In genomic region chr17:78298140-78298539, GRCm38 (mm10) we compare ENCODE assay signal across 8 mouse cellular contexts.
DNase-seq lines count a peak whose midpoint lies in the region; ATAC-seq and TF ChIP-seq lines count a peak whose summit lies in the region.

No protein-coding gene starts in this region.

- no peak for DNase-seq in forebrain, embryonic 11.5 days (ENCODE audit: low spot score)
- DNase-seq in forebrain, embryonic 10.5 days (ENCODE audit: extremely low spot score, low spot score), result no peak
- DNase-seq in retina, postnatal 1 day, result peak; percentile 17
- no peak for DNase-seq in retina, embryonic 14.5 days (ENCODE audit: low spot score)
- DNase-seq in kidney, postnatal 36 days, result peak; percentile 46 to 50
- DNase-seq in stomach, postnatal 0 days (ENCODE audit: low spot score), result no peak
- no peak for DNase-seq in yolk sac, embryonic 10.5 days (ENCODE audit: low spot score)
- DNase-seq in urinary bladder, postnatal 14 days (ENCODE audit: low spot score), result no peak

- H3K9ac ChIP-seq in forebrain, embryonic 11.5 days (ENCODE audit: low read length), result no peak overlapping the region
- H3K9ac ChIP-seq in stomach, postnatal 0 days (ENCODE audit: low read length), result no peak overlapping the region

- H3K4me2 ChIP-seq in forebrain, embryonic 11.5 days (ENCODE audit: low read depth, low read length, severe bottlenecking), result no peak overlapping the region
- H3K4me2 ChIP-seq in stomach, postnatal 0 days (replicated peaks; ENCODE audit: low read depth), result no peak overlapping the region

- H3K4me1 ChIP-seq in forebrain, embryonic 11.5 days (replicated peaks; ENCODE audit: control insufficient read depth, insufficient read depth, low read length), result no peaks in the 10 kb centered on the region
- peaks cover 7% of the 10 kb centered on the region; the same call in 1 of the 2 replicates for H3K4me1 ChIP-seq in forebrain, embryonic 10.5 days
- H3K4me1 ChIP-seq in stomach, postnatal 0 days (replicated peaks; ENCODE audit: control insufficient read depth, insufficient read depth), result no peaks in the 10 kb centered on the region

- ATAC-seq in forebrain, embryonic 11.5 days (replicated peaks; ENCODE audit: low FRiP score), result peak; percentile 56
- ATAC-seq in stomach, postnatal 0 days (ENCODE audit: low FRiP score, low TSS enrichment), result peak; percentile 67

- no peak overlapping the region for H3K4me3 ChIP-seq in forebrain, embryonic 11.5 days (ENCODE audit: low read depth, low read length)
- no peak overlapping the region for H3K4me3 ChIP-seq in forebrain, embryonic 10.5 days
- no peak overlapping the region for H3K4me3 ChIP-seq in stomach, postnatal 0 days (ENCODE audit: low read depth, low read length)

- no peaks in the 10 kb centered on the region for H3K36me3 ChIP-seq in forebrain, embryonic 11.5 days (ENCODE audit: control insufficient read depth, insufficient read depth, low read length)
- no peaks in the 10 kb centered on the region; the same call in 1 of the 2 replicates for H3K36me3 ChIP-seq in forebrain, embryonic 10.5 days (replicated peaks)
- no peaks in the 10 kb centered on the region; the same call in 1 of the 2 replicates for H3K36me3 ChIP-seq in stomach, postnatal 0 days (ENCODE audit: control insufficient read depth, insufficient read depth, low read length)

- H3K27ac ChIP-seq in forebrain, embryonic 11.5 days (ENCODE audit: low read depth, low read length), result no peak overlapping the region
- no peak overlapping the region for H3K27ac ChIP-seq in forebrain, embryonic 10.5 days
- no peak overlapping the region for H3K27ac ChIP-seq in stomach, postnatal 0 days (replicated peaks)

- H3K27me3 ChIP-seq in forebrain, embryonic 11.5 days (ENCODE audit: control insufficient read depth, insufficient read depth, low read length), result no peaks in the 10 kb centered on the region
- H3K27me3 ChIP-seq in forebrain, embryonic 10.5 days (ENCODE audit: poor library complexity, severe bottlenecking), result no peaks in the 10 kb centered on the region
- H3K27me3 ChIP-seq in stomach, postnatal 0 days (ENCODE audit: control insufficient read depth, insufficient read depth, low read length), result no peaks in the 10 kb centered on the region

- WGBS in forebrain, embryonic 11.5 days, result 80% methylated on average over 5 of the region's 5 CpGs
- 81% methylated on average over 5 of the region's 5 CpGs for WGBS in forebrain, embryonic 10.5 days
- WGBS in stomach, postnatal 0 days, result 65% methylated on average over 5 of the region's 5 CpGs

- H3K9me3 ChIP-seq in forebrain, embryonic 11.5 days (ENCODE audit: control insufficient read depth, low read length), result no peaks in the 10 kb centered on the region
- no peaks in the 10 kb centered on the region for H3K9me3 ChIP-seq in forebrain, embryonic 10.5 days
- no peaks in the 10 kb centered on the region for H3K9me3 ChIP-seq in stomach, postnatal 0 days (ENCODE audit: control insufficient read depth, low read length)

- TF ChIP-seq EP300 in stomach, postnatal 0 days (optimal IDR thresholded peaks at IDR 0.05), result no peak

- TF ChIP-seq CTCF in stomach, postnatal 0 days (IDR thresholded peaks at IDR 0.05; ENCODE audit: low read depth), result peak; percentile 67

Comparison
In these comparisons a context has a peak if more than half of its experiments do, and no peak if none do; other contexts are left out.
1. DNase-seq: peak in retina, postnatal 1 day (single experiment) and kidney, postnatal 36 days (2 of 2); none in forebrain, embryonic 11.5 days (single experiment), forebrain, embryonic 10.5 days (single experiment), retina, embryonic 14.5 days (single experiment), stomach, postnatal 0 days (single experiment), yolk sac, embryonic 10.5 days (single experiment) and urinary bladder, postnatal 14 days (single experiment).